Mouse (Mus musculus) liver, postnatal 0 days (tissue): ENCODE measurements around the gene Hist1h2ak. TPM values are rescaled to one million over a fixed set of nuclear protein-coding genes. Genes with fewer than 3 reads are reported as not detected.
A peak's percentile ranks its signal among the peaks of the same experiment; 100 is the strongest.
"Not testable (repeated sequence)": the region's sequence is repeated elsewhere in the genome, so short reads cannot be mapped to it uniquely, and the experiment has no call there.

Experiments used
- ATAC-seq: fragments of 200-750 bp; cut with Nextera tagmentation; 2 replicates; pipeline ENCODE4 v1.8.0; 2017; ENCODE audit warnings: mild to moderate bottlenecking, moderate library complexity
- DNase-seq: peaks from one replicate; pipeline ENCODE4 v3.0.0-alpha.2; 2016
- H3K27ac ChIP-seq: fragments of 300-500 bp; sonication (generic); 2 replicates; pipeline ENCODE4 v1.5.1; 2014; ENCODE audit warnings: antibody characterized with exemption, moderate library complexity, mild to moderate bottlenecking, low read depth
- H3K27me3 ChIP-seq: fragments of 300-500 bp; sonication (generic); 2 replicates; pipeline ENCODE4 v1.6.1; 2014; ENCODE audit warnings: low read length, control low read depth, mixed read lengths; ENCODE audit not compliant: insufficient read depth
- H3K36me3 ChIP-seq: fragments of 300-500 bp; sonication (generic); replicated peaks from 2 replicates; pipeline ENCODE4 v1.6.1; 2014; ENCODE audit warnings: mild to moderate bottlenecking, control low read depth, low read length, moderate library complexity, mixed read lengths; ENCODE audit not compliant: insufficient read depth
- H3K4me1 ChIP-seq: fragments of 300-500 bp; sonication (generic); 2 replicates; pipeline ENCODE4 v1.6.1; 2014; ENCODE audit warnings: antibody characterized with exemption, mild to moderate bottlenecking, control low read depth; ENCODE audit not compliant: insufficient read depth
- H3K4me2 ChIP-seq: fragments of 300-500 bp; sonication (generic); 2 replicates; pipeline ENCODE4 v1.6.1; 2014; ENCODE audit warnings: low read depth, mild to moderate bottlenecking, low read length, moderate library complexity, mixed read lengths
- H3K4me3 ChIP-seq: fragments of 300-500 bp; sonication (generic); 2 replicates; pipeline ENCODE4 v1.5.1; 2014; ENCODE audit warnings: low read depth, low read length
- H3K9ac ChIP-seq: fragments of 300-500 bp; sonication (generic); replicated peaks from 2 replicates; pipeline ENCODE4 v1.6.1; 2014; ENCODE audit warnings: mild to moderate bottlenecking, moderate library complexity
- H3K9me3 ChIP-seq: fragments of 300-500 bp; sonication (generic); 2 replicates; pipeline ENCODE4 v1.6.1; 2016; ENCODE audit warnings: mild to moderate bottlenecking, control low read depth, low read length, mixed read lengths
- CTCF ChIP-seq: sonication (generic); IDR thresholded peaks from 2 replicates; pipeline ENCODE4 v1.5.1; 2016; ENCODE audit warnings: antibody characterized with exemption, low read depth
- EP300 ChIP-seq: IDR thresholded peaks from 2 replicates; pipeline ENCODE4 v1.6.1; 2016; ENCODE audit warnings: antibody characterized with exemption, low read depth, mild to moderate bottlenecking
- WGBS: fragments of 180-500 bp; shearing (Covaris S2); extraction: QIAGEN DNeasy Blood & Tissue Kit; methylation state at CpG from one replicate; pipeline ENCODE4 v1.1.7; 2014; ENCODE audit not compliant: insufficient replicate concordance; 5-methylcytosine and 5-hydroxymethylcytosine counted together
- polyA plus RNA-seq: library from polyadenylated mRNA; unstranded; fragments of >200 nt; fragmentation: Nextera tagmentation; extraction: Ambion mirVana; gene quantifications from 2 replicates; pipeline ENCODE4 v1.2.1, GENCODE M21; 2015

Gene Hist1h2ak
- polyA plus RNA-seq, 1 experiment from 2014 or later, result 62.3 TPM

- H3K4me3 ChIP-seq, result peak overlapping the region; percentile 43
- 2% methylated on average over 11 of the region's 11 CpGs for WGBS
- H3K27me3 ChIP-seq, result no peaks in the 10 kb centered on the region
- H3K4me2 ChIP-seq, result peak overlapping the region; percentile 63
- H3K27ac ChIP-seq, result peak overlapping the region; percentile 93
- peaks cover 8% of the 10 kb centered on the region for H3K4me1 ChIP-seq
- no peaks in the 10 kb centered on the region for H3K9me3 ChIP-seq
- no peaks in the 10 kb centered on the region for H3K36me3 ChIP-seq
- peak overlapping the region; percentile 64 for H3K9ac ChIP-seq
- DNase-seq (no peak), ATAC-seq (peak; percentile 12)
- TF ChIP-seq CTCF, result no peak
- peak; percentile 9 for TF ChIP-seq EP300
Observed at GRCm38 (mm10) chr13:21722373-21722925, 31.2 kb downstream of the Hist1h2ak start.

DNA sequence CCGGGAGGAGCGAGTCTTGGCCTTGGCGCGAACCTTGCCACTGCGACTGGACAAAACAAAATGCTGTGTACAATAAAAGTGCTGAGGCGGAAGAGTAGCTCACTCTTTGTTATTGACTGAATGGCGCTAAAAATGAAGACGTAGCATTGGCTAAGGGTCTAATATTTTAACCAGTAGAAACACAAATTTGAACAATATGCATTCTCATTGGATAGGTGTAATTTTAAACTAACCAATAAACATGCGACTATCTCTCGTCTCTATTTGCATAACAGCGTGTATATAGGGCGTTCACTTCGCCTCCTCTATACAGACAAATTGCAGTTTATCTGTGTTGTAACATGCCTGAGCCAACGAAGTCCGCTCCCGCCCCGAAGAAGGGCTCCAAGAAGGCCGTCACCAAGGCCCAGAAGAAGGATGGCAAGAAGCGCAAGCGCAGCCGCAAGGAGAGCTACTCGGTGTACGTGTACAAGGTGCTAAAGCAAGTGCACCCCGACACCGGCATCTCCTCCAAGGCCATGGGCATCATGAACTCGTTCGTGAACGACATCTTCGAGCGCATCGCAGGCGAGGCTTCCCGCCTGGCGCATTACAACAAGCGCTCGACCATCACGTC, 31.8 kb downstream of the Hist1h2ak start, which contains the start of gene Hist1h2bm:
Gene Hist1h2bm (plus strand): TSS at position 288 of the 616 bp plus-strand sequence.
- not testable (repeated sequence) for H3K36me3 ChIP-seq, H3K27me3 ChIP-seq, H3K9me3 ChIP-seq
- Histone ChIP-seq H3K27ac (peak within 1 kb of the TSS; percentile 93), H3K9ac (peak within 1 kb of the TSS; percentile 64), H3K4me3 (peak within 1 kb of the TSS; percentile 43), H3K4me2 (peak within 1 kb of the TSS; percentile 63), H3K4me1 (peaks cover 10% of the 10 kb centered on the region)
- ATAC-seq, result peak; percentile 91
- peak; percentile 78 for DNase-seq
- WGBS, result under 1% methylated on average over 35 of the region's 37 CpGs

GRCm38 (mm10) chr13:21721107-21721756, 32.4 kb downstream of the Hist1h2ak start:
- not testable (repeated sequence) for H3K27me3 ChIP-seq, H3K9me3 ChIP-seq, H3K36me3 ChIP-seq
- peak overlapping the region; percentile 63 for H3K4me2 ChIP-seq
- ATAC-seq, result peak; percentile 40
- H3K4me3 ChIP-seq, result peak overlapping the region; percentile 43
- TF ChIP-seq CTCF, result 0 out of 2 replicates have a peak, but pooled peaks have one; percentile 20
- H3K4me1 ChIP-seq, result peaks cover 11% of the 10 kb centered on the region
- peak overlapping the region; percentile 93 for H3K27ac ChIP-seq
- peak overlapping the region; percentile 56 for H3K9ac ChIP-seq
- DNase-seq, result peak; percentile 38
- WGBS, result 2% methylated on average over 19 of the region's 44 CpGs

GRCm38 (mm10) chr13:21718381-21719080, 35.1 kb downstream of the Hist1h2ak start:
- no peaks in the 10 kb centered on the region for H3K36me3 ChIP-seq
- WGBS, result 68% methylated on average over 4 of the region's 4 CpGs
- peak overlapping the region; percentile 73 for H3K4me2 ChIP-seq
- H3K9me3 ChIP-seq, result no peaks in the 10 kb centered on the region
- no peaks in the 10 kb centered on the region for H3K27me3 ChIP-seq
- H3K4me1 ChIP-seq, result peaks cover 18% of the 10 kb centered on the region
- TF ChIP-seq CTCF (no peak), EP300 (no peak)
- H3K27ac ChIP-seq, result peak overlapping the region; percentile 93
- DNase-seq (no peak), ATAC-seq (no peak)
- peak overlapping the region; percentile 79 for H3K9ac ChIP-seq
- peak overlapping the region; percentile 45 for H3K4me3 ChIP-seq

GRCm38 (mm10) chr13:21717397-21718357, 36.0 kb downstream of the Hist1h2ak start, which contains the start of gene Hist1h3h:
Gene Hist1h3h (plus strand): TSS chr13:21717659.
- not testable (repeated sequence) for H3K36me3 ChIP-seq, H3K9me3 ChIP-seq, H3K27me3 ChIP-seq
- peak within 1 kb of the TSS; percentile 45 for H3K4me3 ChIP-seq
- H3K27ac ChIP-seq, result peak within 1 kb of the TSS; percentile 93
- WGBS, result 3% methylated on average over 23 of the region's 56 CpGs
- H3K4me1 ChIP-seq, result peaks cover 18% of the 10 kb centered on the region
- H3K4me2 ChIP-seq, result peak within 1 kb of the TSS; percentile 73
- peak within 1 kb of the TSS; percentile 79 for H3K9ac ChIP-seq
- ATAC-seq (peak; percentile 19), DNase-seq (peak; percentile 84)
- 0 out of 2 replicates have a peak, but pooled peaks have one; percentile 16 for TF ChIP-seq EP300
